Mouse (Mus musculus) small intestine, adult 2 months (tissue): Measurements from ENCODE around the gene Inhbc. TPM values are rescaled to one million over a fixed set of nuclear protein-coding genes. Genes with fewer than 3 reads are reported as not detected.

Experiments
- H3K27ac ChIP-seq: fragments of 200-500 bp; 2 replicates; pipeline ENCODE4 v1.5.1; 2012; ENCODE audit warnings: low read depth, low read length, control low read depth, inconsistent platforms; ENCODE audit not compliant: insufficient read depth
- H3K27me3 ChIP-seq: fragments of 200-500 bp; 2 replicates; pipeline ENCODE4 v1.6.1; 2012; ENCODE audit warnings: mild to moderate bottlenecking, moderate library complexity, low read length, inconsistent platforms; ENCODE audit not compliant: control insufficient read depth, insufficient read depth
- H3K36me3 ChIP-seq: fragments of 200-500 bp; 2 replicates; pipeline ENCODE4 v1.6.1; 2012; ENCODE audit warnings: mild to moderate bottlenecking, low read length, control low read depth, inconsistent platforms; ENCODE audit not compliant: control insufficient read depth, insufficient read depth
- H3K4me1 ChIP-seq: fragments of 200-500 bp; 2 replicates; pipeline ENCODE4 v1.6.1; 2012; ENCODE audit warnings: low read length, inconsistent platforms, mixed read lengths; ENCODE audit not compliant: control insufficient read depth, insufficient read depth, insufficient read length
- H3K4me3 ChIP-seq: fragments of 200-500 bp; 2 replicates; pipeline ENCODE4 v1.5.1; 2012; ENCODE audit warnings: low read depth, mild to moderate bottlenecking, control low read depth, inconsistent platforms, low read length, moderate library complexity
- CTCF ChIP-seq: fragments of 200-500 bp; IDR thresholded peaks from 2 replicates; pipeline ENCODE4 v1.5.1; 2012; ENCODE audit warnings: low read depth, mild to moderate bottlenecking, control low read depth, inconsistent platforms, low read length, moderate library complexity, mixed read lengths; ENCODE audit not compliant: insufficient replicate concordance, insufficient read length; ENCODE audit errors: extremely low read depth
- POLR2A ChIP-seq: fragments of 200-500 bp; IDR thresholded peaks from 2 replicates; pipeline ENCODE4 v1.6.1; 2012; ENCODE audit warnings: low read depth, mild to moderate bottlenecking, control low read depth, inconsistent platforms, low read length, moderate library complexity
- WGBS: fragments of 180-500 bp; shearing (Covaris S2); methylation state at CpG from one replicate; pipeline ENCODE4 v1.1.7; 2018; 5-methylcytosine and 5-hydroxymethylcytosine counted together
- polyA plus RNA-seq: library from polyadenylated mRNA; depleted of rRNA; stranded (reverse); fragments of >200 nt; gene quantifications from 2 replicates; pipeline ENCODE4 v1.2.3, GENCODE M21; 2012

Gene Inhbc
- polyA plus RNA-seq, 1 experiment: not detected

GRCm38 (mm10) chr10:127335271-127335670 lies 35.0 kb downstream of the Inhbc start:
- no peaks in the 10 kb centered on the region for H3K36me3 ChIP-seq
- TF ChIP-seq CTCF (no peak), POLR2A (no peak)
- WGBS: 29% methylated on average over 1 of the region's 1 CpGs

GRCm38 (mm10) chr10:127333152-127333551 lies 37.1 kb downstream of the Inhbc start:
- no peaks in the 10 kb centered on the region for H3K4me1 ChIP-seq
- peak; percentile 41; the same call in 1 of the 2 replicates for TF ChIP-seq CTCF
- TF ChIP-seq POLR2A: no peak
- peaks cover 3% of the 10 kb centered on the region; the same call in 1 of the 2 replicates for H3K36me3 ChIP-seq
- H3K27ac ChIP-seq: no peak overlapping the region
- no peak overlapping the region for H3K4me3 ChIP-seq
- 61% methylated on average over 5 of the region's 5 CpGs for WGBS
- peaks cover 9% of the 10 kb centered on the region; the same call in 1 of the 2 replicates for H3K27me3 ChIP-seq

More at GRCm38 (mm10) chr10:127335271-127335670, 35.0 kb downstream of the Inhbc start:
- Histone ChIP-seq H3K27me3 (peaks cover 20% of the 10 kb centered on the region), H3K4me3 (no peak overlapping the region), H3K27ac (no peak overlapping the region), H3K4me1 (peaks cover 3% of the 10 kb centered on the region)

- Histone ChIP-seq H3K4me3 (no peak overlapping the region), H3K4me1 (no peaks in the 10 kb centered on the region), H3K27me3 (peaks cover 10% of the 10 kb centered on the region), H3K36me3 (peaks cover 3% of the 10 kb centered on the region; the same call in 1 of the 2 replicates), H3K27ac (no peak overlapping the region)
- TF ChIP-seq POLR2A: no peak
- peak; percentile 7; the same call in 1 of the 2 replicates for TF ChIP-seq CTCF
- 42% methylated on average over 31 of the region's 31 CpGs for WGBS
Measured at GRCm38 (mm10) chr10:127332211-127332874, 37.9 kb downstream of the Inhbc start.

- Histone ChIP-seq H3K27ac (no peak overlapping the region), H3K27me3 (peaks cover 23% of the 10 kb centered on the region; the same call in 1 of the 2 replicates), H3K4me1 (peaks cover 13% of the 10 kb centered on the region), H3K36me3 (peaks cover 3% of the 10 kb centered on the region; the same call in 1 of the 2 replicates), H3K4me3 (no peak overlapping the region)
- no peak for TF ChIP-seq POLR2A
- TF ChIP-seq CTCF: no peak
- WGBS: 65% methylated on average over 7 of the region's 7 CpGs
Measured at GRCm38 (mm10) chr10:127330212-127330611, 40.0 kb downstream of the Inhbc start.

- no peak overlapping the region for H3K27ac ChIP-seq
- WGBS: 66% methylated on average over 18 of the region's 18 CpGs
- no peak overlapping the region for H3K4me3 ChIP-seq
- TF ChIP-seq POLR2A: no peak
- TF ChIP-seq CTCF: no peak
- peaks cover 15% of the 10 kb centered on the region for H3K4me1 ChIP-seq
- H3K36me3 ChIP-seq: peaks cover 3% of the 10 kb centered on the region; the same call in 1 of the 2 replicates
- peaks cover 23% of the 10 kb centered on the region; the same call in 1 of the 2 replicates for H3K27me3 ChIP-seq
Measured at GRCm38 (mm10) chr10:127327461-127328145, 42.6 kb downstream of the Inhbc start.

GRCm38 (mm10) chr10:127326828-127327227 lies 43.4 kb downstream of the Inhbc start:
- Histone ChIP-seq H3K27me3 (peaks cover 19% of the 10 kb centered on the region; the same call in 1 of the 2 replicates), H3K4me1 (peaks cover 15% of the 10 kb centered on the region), H3K27ac (no peak overlapping the region), H3K4me3 (peak overlapping the region; percentile 60), H3K36me3 (peaks cover 3% of the 10 kb centered on the region; the same call in 1 of the 2 replicates)
- no peak for TF ChIP-seq POLR2A
- TF ChIP-seq CTCF: no peak
- 31% methylated on average over 29 of the region's 29 CpGs for WGBS
